Mouse (Mus musculus): ENCODE data around the gene Vars. TPM values are rescaled to one million over a fixed set of nuclear protein-coding genes. Genes with fewer than 3 reads are reported as not detected.
"Not testable (repeated sequence)": the region's sequence is repeated elsewhere in the genome, so short reads cannot be mapped to it uniquely, and the experiment has no call there.

The Vars gene
- polyA plus RNA-seq, 1 experiment from 2014 or later, result 140 TPM

- ATAC-seq (replicated peaks; ENCODE audit: low FRiP score), result no peak
- no peak overlapping the region for H3K4me3 ChIP-seq (replicated peaks)
- WGBS, result 80% methylated on average over 3 of the region's 3 CpGs
- no peak overlapping the region for H3K4me2 ChIP-seq
- H3K9ac ChIP-seq, result no peak overlapping the region
- no peak overlapping the region for H3K27ac ChIP-seq
- peaks cover 14% of the 10 kb centered on the region for H3K4me1 ChIP-seq
- no peaks in the 10 kb centered on the region for H3K27me3 ChIP-seq
- H3K36me3 ChIP-seq, result 0 out of 2 replicates have a peak, but pooled peaks cover 4% of the 10 kb centered on the region
- H3K9me3 ChIP-seq (replicated peaks), result no peaks in the 10 kb centered on the region
These were observed 24.9 kb upstream of the Vars start for GRCm38 (mm10) chr17:34975581-34976492.

- 93% methylated on average over 20 of the region's 20 CpGs for WGBS
These were observed 23.8 kb upstream of the Vars start for GRCm38 (mm10) chr17:34977000-34977399.

DNA sequence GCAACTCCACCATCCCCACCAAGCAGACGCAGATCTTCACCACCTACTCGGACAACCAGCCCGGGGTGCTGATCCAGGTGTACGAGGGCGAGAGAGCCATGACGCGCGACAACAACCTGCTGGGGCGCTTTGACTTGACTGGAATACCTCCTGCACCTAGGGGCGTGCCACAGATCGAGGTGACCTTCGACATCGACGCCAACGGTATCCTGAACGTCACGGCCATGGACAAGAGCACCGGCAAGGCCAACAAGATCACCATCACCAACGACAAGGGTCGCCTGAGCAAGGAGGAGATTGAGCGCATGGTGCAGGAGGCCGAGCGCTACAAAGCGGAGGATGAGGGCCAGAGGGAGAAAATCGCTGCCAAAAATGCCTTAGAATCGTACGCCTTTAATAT, 22.5 kb upstream of the Vars start:
- H3K4me3 ChIP-seq (replicated peaks), result no peak overlapping the region
- no peak overlapping the region for H3K27ac ChIP-seq

More at GRCm38 (mm10) chr17:34977000-34977399, 23.8 kb upstream of the Vars start:
- H3K4me1 ChIP-seq, result peaks cover 18% of the 10 kb centered on the region
- no peak overlapping the region for H3K4me3 ChIP-seq (replicated peaks)
- H3K36me3 ChIP-seq, result 0 out of 2 replicates have a peak, but pooled peaks cover 4% of the 10 kb centered on the region
- no peaks in the 10 kb centered on the region for H3K9me3 ChIP-seq (replicated peaks)
- H3K9ac ChIP-seq, result no peak overlapping the region
- no peak overlapping the region for H3K4me2 ChIP-seq
- H3K27ac ChIP-seq, result no peak overlapping the region
- no peak for ATAC-seq (replicated peaks; ENCODE audit: low FRiP score)
- no peaks in the 10 kb centered on the region for H3K27me3 ChIP-seq

GRCm38 (mm10) chr17:34979631-34980030, 21.2 kb upstream of the Vars start:
- Histone ChIP-seq H3K36me3 (0 out of 2 replicates have a peak, but pooled peaks cover 6% of the 10 kb centered on the region), H3K27me3 (no peaks in the 10 kb centered on the region), H3K9me3 (replicated peaks) (no peaks in the 10 kb centered on the region), H3K27ac (no peak overlapping the region), H3K4me1 (peaks cover 28% of the 10 kb centered on the region), H3K4me3 (replicated peaks) (no peak overlapping the region), H3K4me2 (no peak overlapping the region), H3K9ac (no peak overlapping the region)
- WGBS, result 89% methylated on average over 4 of the region's 4 CpGs
- no peak for ATAC-seq (replicated peaks; ENCODE audit: low FRiP score)

More for the DNA sequence above, 22.5 kb upstream of the Vars start:
- Histone ChIP-seq H3K4me1 (peaks cover 22% of the 10 kb centered on the region), H3K9ac (no peak overlapping the region), H3K4me2 (no peak overlapping the region), H3K9me3 (replicated peaks) (no peaks in the 10 kb centered on the region), H3K36me3 (0 out of 2 replicates have a peak, but pooled peaks cover 4% of the 10 kb centered on the region), H3K27me3 (no peaks in the 10 kb centered on the region)
- ATAC-seq (replicated peaks; ENCODE audit: low FRiP score), result no peak
- WGBS, result 87% methylated on average over 27 of the region's 27 CpGs

- WGBS, result 20% methylated on average over 2 of the region's 2 CpGs
- no peaks in the 10 kb centered on the region for H3K27me3 ChIP-seq
- H3K4me2 ChIP-seq, result peak overlapping the region; percentile 84
- H3K9me3 ChIP-seq (replicated peaks), result no peaks in the 10 kb centered on the region
- peak overlapping the region; percentile 96 for H3K9ac ChIP-seq
- peak overlapping the region; percentile 93 for H3K4me3 ChIP-seq (replicated peaks)
- H3K36me3 ChIP-seq, result peaks cover 17% of the 10 kb centered on the region
- peak overlapping the region; percentile 100 for H3K27ac ChIP-seq
- H3K4me1 ChIP-seq, result peaks cover 34% of the 10 kb centered on the region
- ATAC-seq (replicated peaks; ENCODE audit: low FRiP score), result no peak
These were observed 20.1 kb upstream of the Vars start for GRCm38 (mm10) chr17:34980655-34981054.

GRCm38 (mm10) chr17:34981690-34982180, 19.1 kb upstream of the Vars start, which contains the start of gene Lsm2:
Gene Lsm2 (plus strand): TSS chr17:34981862.
- WGBS, result under 1% methylated on average over 58 of the region's 58 CpGs
- Histone ChIP-seq H3K9ac (peak within 1 kb of the TSS; percentile 96), H3K4me2 (peak within 1 kb of the TSS; percentile 84), H3K4me1 (peaks cover 34% of the 10 kb centered on the region), H3K27me3 (no peaks in the 10 kb centered on the region), H3K27ac (peak within 1 kb of the TSS; percentile 100), H3K4me3 (replicated peaks) (peak within 1 kb of the TSS; percentile 93), H3K36me3 (peaks cover 28% of the 10 kb centered on the region), H3K9me3 (replicated peaks) (no peaks in the 10 kb centered on the region)
- peak; percentile 92 for ATAC-seq (replicated peaks; ENCODE audit: low FRiP score)

DNA sequence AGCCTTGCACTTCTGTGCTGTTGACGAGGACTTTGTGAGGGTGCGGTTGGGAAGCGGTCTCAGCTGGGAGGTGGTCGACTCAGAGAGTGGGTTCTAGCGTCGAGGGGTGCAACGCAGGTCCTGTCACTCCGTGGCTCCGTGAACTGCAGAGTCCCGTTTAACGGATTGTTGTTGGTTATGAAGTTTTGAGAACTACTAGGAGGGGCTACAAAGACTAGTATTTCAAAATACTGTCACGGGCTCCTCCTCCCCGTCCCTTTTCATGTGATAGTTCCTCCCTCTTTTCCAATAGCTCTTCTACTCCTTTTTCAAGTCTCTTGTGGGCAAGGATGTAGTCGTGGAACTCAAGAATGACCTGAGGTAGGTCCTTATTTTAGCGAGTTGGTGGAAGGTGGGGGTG, 18.5 kb upstream of the Vars start:
- Histone ChIP-seq H3K4me3 (replicated peaks) (peak overlapping the region; percentile 93), H3K27me3 (no peaks in the 10 kb centered on the region), H3K4me1 (peaks cover 34% of the 10 kb centered on the region), H3K4me2 (peak overlapping the region; percentile 84), H3K36me3 (peaks cover 25% of the 10 kb centered on the region), H3K27ac (peak overlapping the region; percentile 100), H3K9ac (peak overlapping the region; percentile 96), H3K9me3 (replicated peaks) (no peaks in the 10 kb centered on the region)
- 0% methylated on average over 15 of the region's 15 CpGs for WGBS
- no peak; the same call in 1 of the 2 replicates for ATAC-seq (replicated peaks; ENCODE audit: low FRiP score)

GRCm38 (mm10) chr17:34984218-34984617, 16.6 kb upstream of the Vars start:
- peaks cover 34% of the 10 kb centered on the region for H3K4me1 ChIP-seq
- no peak overlapping the region for H3K4me3 ChIP-seq (replicated peaks)
- peaks cover 35% of the 10 kb centered on the region for H3K36me3 ChIP-seq
- no peak overlapping the region for H3K4me2 ChIP-seq
- no peaks in the 10 kb centered on the region for H3K9me3 ChIP-seq (replicated peaks)
- 70% methylated on average over 2 of the region's 2 CpGs for whole genome bisulfite sequencing
- no peak for ATAC-seq (replicated peaks; ENCODE audit: low FRiP score)
- no peak overlapping the region for H3K9ac ChIP-seq
- H3K27me3 ChIP-seq, result no peaks in the 10 kb centered on the region
- no peak overlapping the region for H3K27ac ChIP-seq

- no peak overlapping the region for H3K27ac ChIP-seq
- no peak overlapping the region for H3K4me2 ChIP-seq
- no peak overlapping the region for H3K9ac ChIP-seq
- H3K4me3 ChIP-seq (replicated peaks), result no peak overlapping the region
- no peaks in the 10 kb centered on the region for H3K27me3 ChIP-seq
- H3K4me1 ChIP-seq, result peaks cover 28% of the 10 kb centered on the region
- ATAC-seq (replicated peaks; ENCODE audit: low FRiP score), result no peak
- H3K36me3 ChIP-seq, result peaks cover 61% of the 10 kb centered on the region
- H3K9me3 ChIP-seq (replicated peaks), result no peaks in the 10 kb centered on the region
These were observed 6.0 kb upstream of the Vars start for GRCm38 (mm10) chr17:34994751-34995150.

- H3K9ac ChIP-seq; H3K9me3 ChIP-seq (replicated peaks); H3K27me3 ChIP-seq; H3K27ac ChIP-seq; H3K4me2 ChIP-seq; H3K4me3 ChIP-seq (replicated peaks); ATAC-seq (replicated peaks; ENCODE audit: low FRiP score): not testable (repeated sequence)
- WGBS, result 93% methylated on average over 4 of the region's 4 CpGs
- peaks cover 31% of the 10 kb centered on the region for H3K4me1 ChIP-seq
- peaks cover 58% of the 10 kb centered on the region for H3K36me3 ChIP-seq
These were observed 5.6 kb upstream of the Vars start for GRCm38 (mm10) chr17:34995192-34995591.

- H3K9ac ChIP-seq; ATAC-seq (replicated peaks; ENCODE audit: low FRiP score); H3K9me3 ChIP-seq (replicated peaks); H3K27me3 ChIP-seq; H3K4me3 ChIP-seq (replicated peaks); H3K27ac ChIP-seq; H3K4me2 ChIP-seq: not testable (repeated sequence)
- H3K36me3 ChIP-seq, result peaks cover 51% of the 10 kb centered on the region
- WGBS, result over 99% methylated on average over 4 of the region's 4 CpGs
- H3K4me1 ChIP-seq, result peaks cover 31% of the 10 kb centered on the region
These were observed 4.9 kb upstream of the Vars start for GRCm38 (mm10) chr17:34995927-34996326.

GRCm38 (mm10) chr17:34996411-34997141, 4.2 kb upstream of the Vars start:
- H3K4me3 ChIP-seq (replicated peaks), result no peak overlapping the region
- H3K9ac ChIP-seq, result 0 out of 2 replicates have a peak overlapping the region, but pooled peaks have one; percentile 14
- 76% methylated on average over 13 of the region's 14 CpGs for WGBS
- peak overlapping the region; percentile 23 for H3K4me2 ChIP-seq
- no peaks in the 10 kb centered on the region for H3K9me3 ChIP-seq (replicated peaks)
- peaks cover 45% of the 10 kb centered on the region for H3K36me3 ChIP-seq
- H3K27me3 ChIP-seq, result no peaks in the 10 kb centered on the region
- ATAC-seq (replicated peaks; ENCODE audit: low FRiP score), result no peak
- H3K27ac ChIP-seq, result no peak overlapping the region
- peaks cover 31% of the 10 kb centered on the region for H3K4me1 ChIP-seq

Measured in kidney, embryonic 15.5 days (tissue).